In the genomic region with DNA sequence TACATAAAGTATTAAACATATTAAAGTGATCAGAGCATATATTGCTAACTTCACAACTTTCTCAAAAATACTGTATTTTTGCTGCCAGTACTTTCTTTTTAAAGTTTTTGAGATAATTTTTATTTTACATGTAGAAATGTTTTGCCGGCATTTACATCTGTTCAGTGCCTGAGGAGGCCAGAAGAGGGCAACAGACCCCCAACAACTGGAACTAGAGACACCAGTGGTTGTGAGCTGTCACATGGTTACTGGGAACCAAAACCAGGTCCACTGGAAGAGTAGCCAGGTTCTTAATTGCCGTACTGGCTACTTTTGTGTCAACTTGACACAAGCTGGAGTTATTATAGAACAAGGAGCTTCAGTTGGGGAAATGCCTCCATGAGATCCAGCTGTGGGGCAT, we compare ENCODE assay signal across 12 mouse cellular contexts. TPM values are rescaled to one million over a fixed set of nuclear protein-coding genes. Genes with fewer than 3 reads are reported as not detected.
DNase-seq lines count a peak whose midpoint lies in the region; ATAC-seq and TF ChIP-seq lines count a peak whose summit lies in the region.
"Had no signal": no experiment of that assay in that cellular context is flagged by ENCODE, and none has a peak within 500 bp of the region (broad histone marks: within the 10 kb centered on the region; RNA-seq: fewer than 3 reads in every experiment).

No protein-coding gene starts in this region.

- no peak overlapping the region for H3K27ac ChIP-seq in liver, postnatal 0 days (ENCODE audit: low read depth)
- no peak overlapping the region for H3K27ac ChIP-seq in liver, embryonic 12.5 days
- H3K27ac ChIP-seq: limb, embryonic 15.5 days had no signal

- no peaks in the 10 kb centered on the region for H3K27me3 ChIP-seq in liver, postnatal 0 days (ENCODE audit: insufficient read depth, low read length)
- no peaks in the 10 kb centered on the region for H3K27me3 ChIP-seq in liver, embryonic 12.5 days (replicated peaks)
- H3K27me3 ChIP-seq: limb, embryonic 15.5 days had no signal

- DNase-seq in embryo, embryonic 10.5 days (ENCODE audit: low spot score): peak; percentile 5
- no peak for DNase-seq in embryo, embryonic 9.5 days (ENCODE audit: extremely low spot score)
- DNase-seq in liver, postnatal 0 days: no peak
- DNase-seq in B cell, adult 2 months: peak; percentile 21 to 35
- DNase-seq in ZHBTc4 (ENCODE audit: low read depth, low spot score): peak; percentile 65
- DNase-seq in right cerebral cortex, postnatal 10 days (ENCODE audit: low spot score in 2 of 2): no peak
- DNase-seq in urinary bladder, postnatal 25 days (ENCODE audit: low spot score): no peak
- DNase-seq: cerebellum, adult 8-10 months had no signal

- peaks cover 4% of the 10 kb centered on the region; the same call in 1 of the 2 replicates for H3K36me3 ChIP-seq in liver, postnatal 0 days (replicated peaks; ENCODE audit: insufficient read depth, low read length)
- H3K36me3 ChIP-seq in liver, embryonic 12.5 days: peaks cover 16% of the 10 kb centered on the region

- ATAC-seq in liver, postnatal 0 days: no peak
- no peak for ATAC-seq in liver, embryonic 12.5 days

- no peaks in the 10 kb centered on the region for H3K9me3 ChIP-seq in liver, postnatal 0 days (ENCODE audit: low read length)
- H3K9me3 ChIP-seq in liver, embryonic 12.5 days (replicated peaks): no peaks in the 10 kb centered on the region
- H3K9me3 ChIP-seq: limb, embryonic 15.5 days had no signal

- WGBS in liver, postnatal 0 days (ENCODE audit: insufficient replicate concordance): 81% methylated on average over 2 of the region's 2 CpGs
- WGBS in liver, embryonic 12.5 days (ENCODE audit: insufficient replicate concordance): 78% methylated on average over 2 of the region's 2 CpGs

- H3K4me2 ChIP-seq in liver, postnatal 0 days (ENCODE audit: low read depth, low read length): no peak overlapping the region
- H3K4me2 ChIP-seq in liver, embryonic 12.5 days: no peak overlapping the region
- H3K4me2 ChIP-seq: limb, embryonic 15.5 days had no signal

- peak; percentile 37 for TF ChIP-seq CTCF in liver, postnatal 0 days (IDR thresholded peaks at IDR 0.05; ENCODE audit: low read depth)

- H3K4me3 ChIP-seq in liver, postnatal 0 days (ENCODE audit: low read depth, low read length): no peak overlapping the region
- no peak overlapping the region for H3K4me3 ChIP-seq in liver, embryonic 12.5 days
- H3K4me3 ChIP-seq: limb, embryonic 15.5 days; megakaryocyte, embryonic 14.5 days had no signal

- TF ChIP-seq EP300 in liver, postnatal 0 days (IDR thresholded peaks at IDR 0.05; ENCODE audit: low read depth): no peak

- H3K9ac ChIP-seq in liver, postnatal 0 days (replicated peaks): no peak overlapping the region
- H3K9ac ChIP-seq in liver, embryonic 12.5 days: no peak overlapping the region
- H3K9ac ChIP-seq: limb, embryonic 15.5 days had no signal

- H3K4me1 ChIP-seq in liver, postnatal 0 days (ENCODE audit: insufficient read depth): peaks cover 23% of the 10 kb centered on the region
- peaks cover 36% of the 10 kb centered on the region for H3K4me1 ChIP-seq in liver, embryonic 12.5 days

RNA-seq across cellular contexts. Expression of a gene that starts 1.8 kb away (rescaled TPM):
- 18.1 and 22.7 TPM in 2 replicates for polyA plus RNA-seq in liver, postnatal 0 days (2015; fragmentation: Nextera tagmentation; extraction: Ambion mirVana)
- polyA plus RNA-seq in liver, embryonic 12.5 days (2016; fragmentation: Nextera tagmentation; extraction: Ambion mirVana): 79.5 and 83.4 TPM in 2 replicates

RNA-seq across cellular contexts. Expression of a gene that starts 26.8 kb away (rescaled TPM):
- 1.8 and 2.0 TPM in 2 replicates for polyA plus RNA-seq in liver, postnatal 0 days (2015; fragmentation: Nextera tagmentation; extraction: Ambion mirVana)
- 0.58 and 0.61 TPM in 2 replicates for polyA plus RNA-seq in liver, embryonic 12.5 days (2016; fragmentation: Nextera tagmentation; extraction: Ambion mirVana)
- polyA plus RNA-seq: testis, adult 2 months had no signal

RNA-seq across cellular contexts. Expression of a gene that starts 47.8 kb away (rescaled TPM):
- 0.95 and 1.3 TPM in 2 replicates for polyA plus RNA-seq in liver, postnatal 0 days (2015; fragmentation: Nextera tagmentation; extraction: Ambion mirVana)
- polyA plus RNA-seq in liver, embryonic 12.5 days (2016; fragmentation: Nextera tagmentation; extraction: Ambion mirVana): 1.3 and 1.5 TPM in 2 replicates

RNA-seq across cellular contexts. Expression of a gene that starts 52.8 kb away (rescaled TPM):
- polyA plus RNA-seq in liver, postnatal 0 days (2015; fragmentation: Nextera tagmentation; extraction: Ambion mirVana): 55.7 and 61.2 TPM in 2 replicates
- 129 and 131 TPM in 2 replicates for polyA plus RNA-seq in liver, embryonic 12.5 days (2016; fragmentation: Nextera tagmentation; extraction: Ambion mirVana)

Comparison
In these comparisons a context has a peak if more than half of its experiments do, and no peak if none do; other contexts are left out.
1. DNase-seq: peak in embryo, embryonic 10.5 days (single experiment), B cell, adult 2 months (2 of 2) and ZHBTc4 (single experiment); none in embryo, embryonic 9.5 days (single experiment), liver, postnatal 0 days (single experiment), right cerebral cortex, postnatal 10 days (0 of 2) and urinary bladder, postnatal 25 days (single experiment).